Mouse (Mus musculus) heart, embryonic 15.5 days (tissue): ENCODE results near the gene AC129217.1. TPM values are rescaled to one million over a fixed set of nuclear protein-coding genes. Genes with fewer than 3 reads are reported as not detected.
"Not testable (repeated sequence)": the region's sequence is repeated elsewhere in the genome, so short reads cannot be mapped to it uniquely, and the experiment has no call there.

Source experiments
- ATAC-seq: fragments of 200-750 bp; cut with Nextera tagmentation; replicated peaks from 2 replicates; pipeline ENCODE4 v1.8.0; 2017; ENCODE audit warnings: low read depth, moderate TSS enrichment; ENCODE audit not compliant: insufficient number of reproducible peaks, insufficient read depth, low FRiP score
- H3K27ac ChIP-seq: fragments of 300-500 bp; sonication (generic); 2 replicates; pipeline ENCODE4 v1.5.1; 2015; ENCODE audit warnings: mild to moderate bottlenecking, inconsistent platforms
- H3K27me3 ChIP-seq: fragments of 300-500 bp; sonication (generic); 2 replicates; pipeline ENCODE4 v1.6.1; 2015; ENCODE audit warnings: inconsistent platforms
- H3K36me3 ChIP-seq: fragments of 300-500 bp; sonication (generic); 2 replicates; pipeline ENCODE4 v1.6.1; 2015; ENCODE audit warnings: mild to moderate bottlenecking, inconsistent platforms
- H3K4me1 ChIP-seq: fragments of 300-500 bp; sonication (generic); replicated peaks from 2 replicates; pipeline ENCODE4 v1.6.1; 2015; ENCODE audit warnings: inconsistent platforms
- H3K4me2 ChIP-seq: fragments of 300-500 bp; sonication (generic); 2 replicates; pipeline ENCODE4 v1.6.1; 2015; ENCODE audit warnings: inconsistent platforms, mild to moderate bottlenecking, moderate library complexity
- H3K4me3 ChIP-seq: fragments of 300-500 bp; sonication (generic); 2 replicates; pipeline ENCODE4 v1.5.1; 2015; ENCODE audit warnings: mild to moderate bottlenecking, inconsistent platforms
- H3K9ac ChIP-seq: fragments of 300-500 bp; sonication (generic); 2 replicates; pipeline ENCODE4 v1.6.1; 2015; ENCODE audit warnings: mild to moderate bottlenecking, inconsistent platforms
- H3K9me3 ChIP-seq: fragments of 300-500 bp; sonication (generic); replicated peaks from 2 replicates; pipeline ENCODE4 v1.6.1; 2016; ENCODE audit warnings: inconsistent platforms
- WGBS: fragments of 180-500 bp; shearing (Covaris S2); methylation state at CpG from one replicate; pipeline ENCODE4 v1.1.7; 2015; ENCODE audit warnings: mixed read lengths; 5-methylcytosine and 5-hydroxymethylcytosine counted together
- polyA plus RNA-seq: library from polyadenylated mRNA; unstranded; fragments of >200 nt; fragmentation: Nextera tagmentation; extraction: Ambion mirVana; gene quantifications from 2 replicates; pipeline ENCODE4 v1.2.1, GENCODE M21; 2015

The AC129217.1 gene
- polyA plus RNA-seq, 1 experiment from 2014 or later, result not detected

DNA sequence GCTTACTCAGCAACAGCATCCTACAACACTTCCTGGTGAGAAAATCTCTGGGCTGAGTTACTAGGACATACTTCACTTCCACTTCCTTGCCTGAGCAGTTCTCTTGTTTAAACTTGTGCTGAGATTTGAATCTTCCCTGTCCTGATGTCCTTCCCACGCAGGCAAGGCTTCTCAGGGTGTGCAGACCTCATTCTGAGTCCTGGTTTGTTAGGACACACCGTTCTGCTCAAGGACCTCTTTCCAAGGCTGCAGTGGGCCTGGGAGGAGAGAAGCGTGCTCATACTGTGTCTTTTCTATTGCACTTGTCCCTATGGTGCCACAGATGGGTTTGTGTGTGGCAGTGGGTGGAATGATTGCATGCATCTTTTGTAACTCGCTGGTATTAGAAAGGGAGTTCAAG, 3.4 kb downstream of the AC129217.1 start:
- Histone ChIP-seq H3K27ac (no peak overlapping the region), H3K27me3 (no peaks in the 10 kb centered on the region), H3K9me3 (no peaks in the 10 kb centered on the region), H3K4me3 (no peak overlapping the region), H3K4me2 (no peak overlapping the region), H3K9ac (no peak overlapping the region), H3K36me3 (peaks cover 70% of the 10 kb centered on the region), H3K4me1 (peaks cover 2% of the 10 kb centered on the region)
- 94% methylated on average over 4 of the region's 4 CpGs for WGBS
- no peak for ATAC-seq

DNA sequence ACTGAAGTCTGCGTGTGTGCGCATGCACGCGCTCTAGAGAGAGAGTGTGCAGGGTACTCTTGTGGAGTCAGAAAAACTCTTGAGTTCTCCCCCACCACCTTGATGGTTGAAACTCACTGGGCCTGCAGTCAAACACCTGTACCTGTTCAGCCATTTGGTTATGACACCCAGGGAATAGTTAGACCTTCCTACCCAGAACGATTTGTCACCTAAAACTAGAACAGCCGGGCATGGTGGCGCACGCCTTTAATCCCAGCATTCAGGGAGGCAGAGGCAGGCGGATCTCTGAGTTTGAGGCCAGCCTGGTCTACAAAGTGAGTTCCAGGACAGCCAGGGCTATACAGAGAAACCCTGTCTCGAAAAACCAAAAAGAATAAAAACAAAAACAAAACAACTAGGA, 6.8 kb downstream of the AC129217.1 start:
- H3K4me2 ChIP-seq, ATAC-seq, H3K9me3 ChIP-seq, H3K27ac ChIP-seq, H3K27me3 ChIP-seq, H3K4me3 ChIP-seq, H3K9ac ChIP-seq: not testable (repeated sequence)
- 94% methylated on average over 10 of the region's 10 CpGs for WGBS
- H3K4me1 ChIP-seq, result peaks cover 33% of the 10 kb centered on the region
- peaks cover 36% of the 10 kb centered on the region for H3K36me3 ChIP-seq

DNA sequence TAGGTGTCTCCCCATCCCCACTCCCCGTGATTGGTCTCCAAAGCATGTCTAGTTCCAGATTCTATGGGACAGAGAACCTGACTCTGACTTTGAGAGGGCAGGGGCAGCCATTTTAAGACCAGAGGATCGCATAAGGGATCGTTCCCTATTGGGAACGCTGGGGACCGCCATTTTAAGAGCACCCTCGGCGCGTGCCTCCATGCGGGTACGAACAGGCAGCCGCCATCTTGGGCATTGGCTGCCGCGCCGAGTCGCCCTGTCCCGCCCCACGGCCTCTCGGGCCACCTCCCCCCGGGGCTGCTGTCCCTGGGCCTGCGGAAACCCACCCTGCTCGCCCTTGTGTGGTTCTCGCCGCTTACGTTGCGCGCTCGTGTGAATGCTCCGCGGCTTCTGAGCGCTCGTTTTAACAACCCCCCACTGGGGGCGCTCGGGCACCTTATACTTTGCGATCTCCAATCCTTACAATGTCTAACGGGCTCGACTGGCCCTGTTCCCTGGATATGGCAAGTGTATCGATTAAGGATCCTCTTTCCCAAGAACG, 7.7 kb downstream of the AC129217.1 start, which contains the start of gene Bscl2:
Bscl2 (plus strand) TSS at position 217 of the 541 bp plus-strand sequence.
- Histone ChIP-seq H3K4me2 (peak within 1 kb of the TSS; percentile 95), H3K36me3 (peaks cover 29% of the 10 kb centered on the region), H3K4me3 (peak within 1 kb of the TSS; percentile 65), H3K4me1 (peaks cover 33% of the 10 kb centered on the region), H3K9ac (peak within 1 kb of the TSS; percentile 76), H3K9me3 (no peaks in the 10 kb centered on the region), H3K27ac (peak within 1 kb of the TSS; percentile 97), H3K27me3 (no peaks in the 10 kb centered on the region)
- whole genome bisulfite sequencing, result 1% methylated on average over 35 of the region's 38 CpGs
- peak; percentile 65 for ATAC-seq

DNA sequence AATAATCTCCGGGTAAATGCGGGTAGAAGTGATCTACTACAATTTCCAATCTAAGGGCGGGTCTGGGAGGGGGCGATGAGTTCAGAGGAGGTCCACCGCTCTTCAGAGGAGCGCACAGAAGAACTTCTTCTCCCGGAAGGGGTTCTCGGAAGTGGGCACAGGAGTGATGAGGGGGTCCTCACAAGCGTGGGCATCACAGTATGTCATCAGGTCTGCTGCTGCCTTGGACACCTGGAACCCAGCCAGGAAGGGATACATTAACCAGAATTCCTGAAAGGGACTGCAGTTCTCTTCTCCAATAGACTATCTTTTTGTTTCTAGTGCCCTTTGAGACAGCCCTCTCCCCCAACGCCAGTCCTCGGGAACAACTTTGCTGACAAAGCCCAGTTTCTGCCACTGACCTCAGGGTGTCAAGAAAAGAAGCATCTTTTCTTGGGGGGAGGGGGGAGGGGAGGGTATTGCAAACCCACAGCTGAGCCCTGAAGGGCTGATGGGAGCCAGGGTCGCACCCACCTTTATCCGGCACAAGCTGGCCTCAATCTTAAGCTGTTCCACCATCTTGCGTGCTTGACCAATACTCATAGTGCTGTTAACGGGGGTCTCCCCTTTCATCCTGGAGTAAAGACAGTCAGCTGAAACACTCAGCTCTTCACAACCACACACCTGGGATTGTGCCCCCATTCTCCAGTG, 8.6 kb downstream of the AC129217.1 start:
- H3K9me3 ChIP-seq, result no peaks in the 10 kb centered on the region
- H3K4me2 ChIP-seq, result peak overlapping the region; percentile 95
- no peak for ATAC-seq
- no peaks in the 10 kb centered on the region for H3K27me3 ChIP-seq
- H3K4me3 ChIP-seq, result peak overlapping the region; percentile 65
- 20% methylated on average over 15 of the region's 15 CpGs for WGBS
- H3K4me1 ChIP-seq, result peaks cover 33% of the 10 kb centered on the region
- H3K9ac ChIP-seq, result peak overlapping the region; percentile 76
- H3K36me3 ChIP-seq, result peaks cover 28% of the 10 kb centered on the region
- peak overlapping the region; percentile 97 for H3K27ac ChIP-seq

DNA sequence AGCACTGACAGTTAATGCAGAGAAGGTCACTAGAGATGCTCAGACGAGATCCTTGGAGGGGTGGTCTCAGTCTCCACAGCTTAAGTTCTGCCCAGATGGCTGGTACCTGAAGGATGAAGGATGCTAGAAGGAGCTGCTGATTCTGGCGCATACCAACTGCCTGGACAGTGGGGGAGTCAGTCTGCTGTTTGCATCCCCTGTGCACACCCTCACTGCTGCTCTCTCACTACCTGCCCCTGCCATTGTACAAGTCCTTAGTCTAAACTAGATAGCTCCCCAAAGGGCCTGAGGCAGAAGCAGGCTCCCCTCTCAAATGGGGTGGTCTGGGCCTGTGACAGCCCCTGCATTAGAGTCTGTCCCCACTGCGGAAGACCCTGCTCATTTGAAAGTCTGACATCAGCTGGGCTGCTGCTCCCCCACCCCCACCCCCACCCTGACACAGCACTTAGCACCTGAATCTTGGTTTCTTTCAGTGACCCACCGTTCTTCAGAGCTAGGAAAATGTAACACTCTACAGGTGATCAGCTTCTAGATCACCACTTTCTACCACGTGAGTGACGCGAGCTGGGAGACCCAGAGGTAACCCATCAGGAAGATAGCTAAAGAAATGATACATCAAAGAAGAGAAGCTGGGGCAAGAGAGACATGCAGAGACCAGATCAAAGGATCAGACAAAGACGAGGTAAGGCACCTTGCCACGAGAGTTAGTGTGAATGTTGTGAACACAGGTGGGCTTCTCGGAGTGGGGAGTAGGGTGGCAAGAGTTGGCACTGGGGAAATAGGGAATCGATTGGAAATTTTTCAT, 9.7 kb downstream of the AC129217.1 start, which contains the start of gene Gng3:
Gng3 (minus strand) TSS at position 92 of the 805 bp plus-strand sequence.
- WGBS, result 66% methylated on average over 11 of the region's 11 CpGs

DNA sequence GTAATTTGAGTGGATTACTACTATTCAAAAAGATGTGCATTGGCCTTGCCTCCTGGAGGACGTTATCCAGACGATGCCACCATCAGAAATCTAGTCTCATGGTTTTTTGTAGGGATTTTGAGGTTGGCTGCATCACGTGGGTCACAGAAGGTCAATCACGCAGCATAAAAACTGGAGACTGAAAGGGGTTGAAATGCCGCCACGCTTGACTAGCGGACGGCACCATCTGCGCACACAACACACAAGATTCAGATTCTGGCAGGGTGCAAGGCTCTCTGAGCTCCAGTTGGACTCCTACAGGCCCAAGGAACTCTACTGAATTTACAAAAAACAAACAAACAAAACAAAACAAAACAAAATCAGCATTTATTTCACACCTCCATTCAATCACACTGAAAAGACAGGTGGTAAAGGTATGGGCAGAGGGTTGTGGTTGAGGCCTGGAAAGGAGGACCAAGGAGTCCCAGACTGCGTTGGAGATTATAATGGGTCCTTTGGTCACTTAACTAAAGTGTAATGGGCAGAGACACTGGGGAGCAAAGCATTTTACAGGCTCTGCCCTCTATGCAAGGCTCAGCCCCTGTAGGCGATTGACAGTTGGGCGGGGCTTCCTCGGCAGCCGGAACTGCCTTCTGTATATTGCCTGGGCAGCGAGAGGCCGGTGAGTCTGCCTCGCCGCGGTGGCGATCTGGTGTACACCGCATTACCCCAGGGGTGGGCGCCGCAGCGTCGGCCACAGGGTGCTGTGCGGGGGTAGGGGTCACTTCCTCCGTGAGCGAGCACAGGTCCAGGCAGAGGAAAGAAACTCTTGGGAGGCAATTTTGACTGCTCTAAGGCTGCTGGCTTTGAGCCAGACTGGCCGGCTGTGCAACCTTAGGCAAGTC, 10.6 kb downstream of the AC129217.1 start:
- Histone ChIP-seq H3K9me3 (no peaks in the 10 kb centered on the region), H3K4me1 (peaks cover 33% of the 10 kb centered on the region), H3K36me3 (peaks cover 10% of the 10 kb centered on the region; the same call in 1 of the 2 replicates), H3K27ac (no peak overlapping the region), H3K4me2 (peak overlapping the region; percentile 84), H3K9ac (peak overlapping the region; percentile 68), H3K27me3 (no peaks in the 10 kb centered on the region), H3K4me3 (peak overlapping the region; percentile 64)
- ATAC-seq, result peak; percentile 36
- 26% methylated on average over 29 of the region's 29 CpGs for WGBS

More for the DNA sequence above, 9.7 kb downstream of the AC129217.1 start, which contains the start of gene Gng3:
- Histone ChIP-seq H3K27ac (peak within 1 kb of the TSS; percentile 97), H3K4me1 (peaks cover 33% of the 10 kb centered on the region), H3K4me3 (peak within 1 kb of the TSS; percentile 65), H3K9ac (peak within 1 kb of the TSS; percentile 76), H3K27me3 (no peaks in the 10 kb centered on the region), H3K4me2 (peak within 1 kb of the TSS; percentile 95), H3K36me3 (peaks cover 17% of the 10 kb centered on the region; the same call in 1 of the 2 replicates), H3K9me3 (no peaks in the 10 kb centered on the region)
- ATAC-seq, result 0 out of 2 replicates have a peak, but pooled peaks have one; percentile 2

DNA sequence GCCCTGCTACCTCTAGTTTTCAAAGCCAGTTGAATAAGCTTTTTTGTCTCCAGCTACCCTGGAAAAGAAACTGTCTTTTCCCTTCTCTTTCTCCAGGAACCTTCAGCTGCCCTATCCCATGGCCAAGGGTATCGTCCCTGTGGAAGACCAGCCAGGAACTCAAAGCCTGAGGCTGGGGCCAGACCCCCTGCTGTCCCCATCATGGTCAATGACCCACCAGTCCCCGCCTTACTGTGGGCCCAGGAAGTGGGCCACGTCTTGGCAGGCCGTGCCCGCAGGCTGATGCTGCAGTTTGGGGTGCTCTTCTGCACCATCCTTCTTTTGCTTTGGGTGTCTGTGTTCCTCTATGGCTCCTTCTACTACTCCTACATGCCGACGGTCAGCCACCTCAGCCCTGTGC, 11.4 kb downstream of the AC129217.1 start:
- H3K4me2 ChIP-seq, result peak overlapping the region; percentile 84
- peak overlapping the region; percentile 64 for H3K4me3 ChIP-seq
- peaks cover 33% of the 10 kb centered on the region for H3K4me1 ChIP-seq
- no peaks in the 10 kb centered on the region for H3K9me3 ChIP-seq
- no peak for ATAC-seq
- H3K27ac ChIP-seq, result no peak overlapping the region
- H3K36me3 ChIP-seq, result peaks cover 14% of the 10 kb centered on the region
- WGBS, result 93% methylated on average over 7 of the region's 7 CpGs
- no peaks in the 10 kb centered on the region for H3K27me3 ChIP-seq
- H3K9ac ChIP-seq, result peak overlapping the region; percentile 68; the same call in 1 of the 2 replicates

DNA sequence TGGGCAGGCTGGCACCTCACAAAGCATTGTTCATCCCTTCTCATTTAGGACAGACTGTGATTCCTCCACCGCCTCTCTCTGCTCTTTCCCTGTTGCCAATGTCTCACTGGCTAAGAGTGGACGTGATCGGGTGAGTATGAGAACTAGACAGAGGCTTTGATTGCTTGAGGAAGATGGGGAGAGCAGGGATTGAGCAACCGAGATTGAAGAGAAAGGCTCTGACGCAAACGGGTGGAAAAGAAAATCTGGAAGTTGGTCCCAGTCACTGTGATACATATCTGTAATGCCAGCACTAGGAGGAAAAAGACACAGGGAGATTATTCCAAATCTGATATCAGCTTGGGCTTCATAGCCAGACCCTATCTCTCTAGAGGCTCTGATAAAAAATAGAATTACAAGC, 13.4 kb downstream of the AC129217.1 start:
- Histone ChIP-seq H3K9me3 (no peaks in the 10 kb centered on the region), H3K4me2 (no peak overlapping the region), H3K4me1 (peaks cover 31% of the 10 kb centered on the region), H3K27me3 (no peaks in the 10 kb centered on the region), H3K4me3 (no peak overlapping the region), H3K9ac (no peak overlapping the region), H3K27ac (no peak overlapping the region), H3K36me3 (peaks cover 32% of the 10 kb centered on the region)
- ATAC-seq, result no peak
- WGBS, result 82% methylated on average over 6 of the region's 6 CpGs

DNA sequence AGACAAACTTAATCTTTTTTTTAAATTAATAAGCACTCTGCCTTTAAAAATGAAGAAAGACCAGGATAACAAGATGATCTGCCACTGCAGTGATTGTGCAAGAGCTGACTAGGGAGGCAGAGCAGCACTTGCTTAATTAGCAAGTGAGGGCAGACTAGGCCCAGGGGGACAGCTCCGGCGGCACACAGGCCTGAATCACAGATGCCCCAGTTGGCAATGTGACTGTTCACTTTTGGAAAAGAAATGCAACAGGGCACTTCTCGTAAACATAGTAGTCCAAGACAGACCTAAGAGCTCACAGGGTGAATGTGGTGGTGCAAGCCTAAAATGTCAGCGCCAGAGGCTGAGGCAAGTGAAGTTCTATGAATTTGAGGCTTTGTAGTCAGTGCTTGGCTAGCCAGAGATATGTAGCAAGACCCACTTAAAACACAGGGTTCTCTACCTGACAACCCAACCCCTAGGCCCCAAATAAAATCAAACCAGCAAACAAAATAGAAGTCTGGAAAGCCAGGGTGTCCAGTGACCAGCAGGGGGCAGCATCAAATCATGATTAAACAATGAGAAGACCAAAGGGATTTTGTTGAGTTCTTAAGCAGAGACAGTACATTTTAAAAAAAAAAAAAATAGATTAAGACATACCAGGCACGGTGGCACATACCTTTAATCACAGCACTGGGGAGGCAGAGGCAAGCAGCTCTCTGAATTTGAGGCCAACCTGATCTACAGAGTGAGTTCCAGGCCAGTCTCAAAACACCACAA, 15.0 kb downstream of the AC129217.1 start:
- Histone ChIP-seq H3K36me3 (peaks cover 37% of the 10 kb centered on the region), H3K27me3 (no peaks in the 10 kb centered on the region), H3K9ac (no peak overlapping the region), H3K4me2 (no peak overlapping the region), H3K27ac (no peak overlapping the region), H3K4me3 (no peak overlapping the region), H3K9me3 (no peaks in the 10 kb centered on the region), H3K4me1 (peaks cover 15% of the 10 kb centered on the region)
- no peak for ATAC-seq
- WGBS, result 56% methylated on average over 5 of the region's 5 CpGs

DNA sequence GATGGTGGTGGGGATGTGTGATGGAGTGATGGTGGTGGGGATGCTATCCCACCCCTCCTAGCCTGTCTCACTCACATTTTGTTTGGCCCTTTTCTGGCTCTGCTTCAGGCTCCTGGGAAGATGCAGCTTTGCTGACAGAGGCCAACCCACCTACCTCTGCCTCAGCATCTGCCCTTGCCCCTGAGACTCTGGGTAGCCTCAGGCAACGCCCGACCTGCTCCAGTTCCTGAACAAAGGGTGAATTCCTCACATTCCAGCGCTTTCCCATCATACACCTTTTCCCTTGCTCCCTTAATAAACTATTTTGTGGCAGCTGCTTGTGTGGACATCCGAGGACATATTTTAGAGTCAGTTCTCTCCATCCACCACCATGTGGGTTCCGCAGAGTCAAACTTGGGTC, 18.8 kb downstream of the AC129217.1 start:
- 72% methylated on average over 5 of the region's 5 CpGs for WGBS
- no peak overlapping the region for H3K9ac ChIP-seq
- no peaks in the 10 kb centered on the region for H3K9me3 ChIP-seq
- H3K36me3 ChIP-seq, result peaks cover 27% of the 10 kb centered on the region
- H3K27ac ChIP-seq, result no peak overlapping the region
- no peak for ATAC-seq
- H3K4me3 ChIP-seq, result no peak overlapping the region
- H3K4me1 ChIP-seq, result peaks cover 13% of the 10 kb centered on the region
- H3K4me2 ChIP-seq, result no peak overlapping the region
- no peaks in the 10 kb centered on the region for H3K27me3 ChIP-seq
